Mouse (Mus musculus) kidney, adult 2 months (tissue): Measurements from ENCODE around the gene Wwox.

Source experiments
- CTCF ChIP-seq: fragments of 200-500 bp; conservative IDR thresholded peaks from 2 replicates; pipeline ENCODE4 v1.5.1; 2011; ENCODE audit warnings: low read depth, mild to moderate bottlenecking, control low read depth, low read length, moderate library complexity, mixed read lengths; ENCODE audit not compliant: insufficient read depth, insufficient read length
- POLR2A ChIP-seq: fragments of 200-500 bp; IDR thresholded peaks from one replicate; pipeline ENCODE4 v1.6.1; 2011; ENCODE audit warnings: low read depth, low read length, control low read depth

GRCm38 (mm10) chr8:114563361-114563760 lies 123.9 kb downstream of the Wwox start:
- no peak for TF ChIP-seq CTCF
- no peak for TF ChIP-seq POLR2A
